Mouse (Mus musculus): ENCODE measurements around the gene Uimc1. TPM values are rescaled to one million over a fixed set of nuclear protein-coding genes. Genes with fewer than 3 reads are reported as not detected.

The Uimc1 gene
- polyA plus RNA-seq, 1 experiment from 2014 or later = 22.0 TPM

GRCm38 (mm10) chr13:55069719-55070118 is 30.4 kb downstream of the Uimc1 start:
- Histone ChIP-seq H3K9ac (ENCODE audit: low read length) (no peak overlapping the region), H3K4me3 (ENCODE audit: low read length) (no peak overlapping the region), H3K27ac (ENCODE audit: low read length) (no peak overlapping the region), H3K4me1 (ENCODE audit: control insufficient read depth, insufficient read depth, low read length) (no peaks in the 10 kb centered on the region), H3K4me2 (ENCODE audit: low read depth, low read length) (no peak overlapping the region), H3K9me3 (replicated peaks; ENCODE audit: control insufficient read depth, low read length) (no peaks in the 10 kb centered on the region), H3K36me3 (ENCODE audit: control insufficient read depth, insufficient read depth) (peaks cover 2% of the 10 kb centered on the region; the same call in 1 of the 2 replicates), H3K27me3 (ENCODE audit: control insufficient read depth, insufficient read depth, low read length) (no peaks in the 10 kb centered on the region)
- ATAC-seq (replicated peaks; ENCODE audit: extremely low read depth, insufficient read depth, low FRiP score) = no peak
- 64% methylated on average over 7 of the region's 7 CpGs for WGBS

- H3K4me1 ChIP-seq (ENCODE audit: control insufficient read depth, insufficient read depth, low read length) = no peaks in the 10 kb centered on the region
- H3K27me3 ChIP-seq (ENCODE audit: control insufficient read depth, insufficient read depth, low read length) = no peaks in the 10 kb centered on the region
- no peaks in the 10 kb centered on the region for H3K9me3 ChIP-seq (replicated peaks; ENCODE audit: control insufficient read depth, low read length)
- H3K27ac ChIP-seq (ENCODE audit: low read length) = no peak overlapping the region
- H3K4me2 ChIP-seq (ENCODE audit: low read depth, low read length) = no peak overlapping the region
- no peak overlapping the region for H3K4me3 ChIP-seq (ENCODE audit: low read length)
- ATAC-seq (replicated peaks; ENCODE audit: extremely low read depth, insufficient read depth, low FRiP score) = no peak
- no peak overlapping the region for H3K9ac ChIP-seq (ENCODE audit: low read length)
- WGBS = 67% methylated on average over 2 of the region's 2 CpGs
- peaks cover 2% of the 10 kb centered on the region; the same call in 1 of the 2 replicates for H3K36me3 ChIP-seq (ENCODE audit: control insufficient read depth, insufficient read depth)
Observed at GRCm38 (mm10) chr13:55063276-55063675, 36.8 kb downstream of the Uimc1 start.

- WGBS = 95% methylated on average over 2 of the region's 2 CpGs
- no peaks in the 10 kb centered on the region for H3K27me3 ChIP-seq (ENCODE audit: control insufficient read depth, insufficient read depth, low read length)
- H3K4me1 ChIP-seq (ENCODE audit: control insufficient read depth, insufficient read depth, low read length) = no peaks in the 10 kb centered on the region
- H3K27ac ChIP-seq (ENCODE audit: low read length) = no peak overlapping the region
- no peak for ATAC-seq (replicated peaks; ENCODE audit: extremely low read depth, insufficient read depth, low FRiP score)
- H3K9me3 ChIP-seq (replicated peaks; ENCODE audit: control insufficient read depth, low read length) = no peaks in the 10 kb centered on the region
- H3K9ac ChIP-seq (ENCODE audit: low read length) = no peak overlapping the region
- no peak overlapping the region for H3K4me2 ChIP-seq (ENCODE audit: low read depth, low read length)
- no peak overlapping the region for H3K4me3 ChIP-seq (ENCODE audit: low read length)
- H3K36me3 ChIP-seq (ENCODE audit: control insufficient read depth, insufficient read depth) = peaks cover 6% of the 10 kb centered on the region
Observed at GRCm38 (mm10) chr13:55058042-55058441, 42.1 kb downstream of the Uimc1 start.

- WGBS = 72% methylated on average over 3 of the region's 3 CpGs
- ATAC-seq (replicated peaks; ENCODE audit: extremely low read depth, insufficient read depth, low FRiP score) = no peak
- Histone ChIP-seq H3K27me3 (ENCODE audit: control insufficient read depth, insufficient read depth, low read length) (no peaks in the 10 kb centered on the region), H3K27ac (ENCODE audit: low read length) (no peak overlapping the region), H3K36me3 (ENCODE audit: control insufficient read depth, insufficient read depth) (peaks cover 5% of the 10 kb centered on the region; the same call in 1 of the 2 replicates), H3K4me3 (ENCODE audit: low read length) (no peak overlapping the region), H3K9me3 (replicated peaks; ENCODE audit: control insufficient read depth, low read length) (no peaks in the 10 kb centered on the region), H3K9ac (ENCODE audit: low read length) (no peak overlapping the region), H3K4me2 (ENCODE audit: low read depth, low read length) (no peak overlapping the region), H3K4me1 (ENCODE audit: control insufficient read depth, insufficient read depth, low read length) (no peaks in the 10 kb centered on the region)
Observed at GRCm38 (mm10) chr13:55047706-55048105, 52.4 kb downstream of the Uimc1 start.

GRCm38 (mm10) chr13:55040016-55040415 is 60.1 kb downstream of the Uimc1 start:
- Histone ChIP-seq H3K9me3 (replicated peaks; ENCODE audit: control insufficient read depth, low read length) (no peaks in the 10 kb centered on the region), H3K36me3 (ENCODE audit: control insufficient read depth, insufficient read depth) (0 out of 2 replicates have a peak, but pooled peaks cover 3% of the 10 kb centered on the region), H3K4me2 (ENCODE audit: low read depth, low read length) (no peak overlapping the region), H3K27me3 (ENCODE audit: control insufficient read depth, insufficient read depth, low read length) (no peaks in the 10 kb centered on the region), H3K4me1 (ENCODE audit: control insufficient read depth, insufficient read depth, low read length) (no peaks in the 10 kb centered on the region), H3K4me3 (ENCODE audit: low read length) (no peak overlapping the region), H3K9ac (ENCODE audit: low read length) (no peak overlapping the region), H3K27ac (ENCODE audit: low read length) (no peak overlapping the region)
- ATAC-seq (replicated peaks; ENCODE audit: extremely low read depth, insufficient read depth, low FRiP score) = no peak
- WGBS = 86% methylated on average over 2 of the region's 2 CpGs

GRCm38 (mm10) chr13:55024215-55024614 is 75.9 kb downstream of the Uimc1 start:
- no peak overlapping the region for H3K27ac ChIP-seq (ENCODE audit: low read length)
- H3K27me3 ChIP-seq (ENCODE audit: control insufficient read depth, insufficient read depth, low read length) = no peaks in the 10 kb centered on the region
- H3K9me3 ChIP-seq (replicated peaks; ENCODE audit: control insufficient read depth, low read length) = no peaks in the 10 kb centered on the region
- 69% methylated on average over 2 of the region's 2 CpGs for WGBS
- H3K9ac ChIP-seq (ENCODE audit: low read length) = no peak overlapping the region
- no peak for ATAC-seq (replicated peaks; ENCODE audit: extremely low read depth, insufficient read depth, low FRiP score)
- no peak overlapping the region for H3K4me2 ChIP-seq (ENCODE audit: low read depth, low read length)
- H3K4me3 ChIP-seq (ENCODE audit: low read length) = no peak overlapping the region
- H3K4me1 ChIP-seq (ENCODE audit: control insufficient read depth, insufficient read depth, low read length) = peaks cover 5% of the 10 kb centered on the region; the same call in 1 of the 2 replicates
- H3K36me3 ChIP-seq (ENCODE audit: control insufficient read depth, insufficient read depth) = peaks cover 8% of the 10 kb centered on the region

- ATAC-seq (replicated peaks; ENCODE audit: extremely low read depth, insufficient read depth, low FRiP score) = no peak
- H3K36me3 ChIP-seq (ENCODE audit: control insufficient read depth, insufficient read depth) = peaks cover 2% of the 10 kb centered on the region
- H3K9ac ChIP-seq (ENCODE audit: low read length) = no peak overlapping the region
- no peak overlapping the region for H3K4me3 ChIP-seq (ENCODE audit: low read length)
- WGBS = 56% methylated on average over 9 of the region's 9 CpGs
- no peaks in the 10 kb centered on the region for H3K9me3 ChIP-seq (replicated peaks; ENCODE audit: control insufficient read depth, low read length)
- peaks cover 5% of the 10 kb centered on the region; the same call in 1 of the 2 replicates for H3K4me1 ChIP-seq (ENCODE audit: control insufficient read depth, insufficient read depth, low read length)
- no peak overlapping the region for H3K27ac ChIP-seq (ENCODE audit: low read length)
- H3K4me2 ChIP-seq (ENCODE audit: low read depth, low read length) = no peak overlapping the region; the same call in 1 of the 2 replicates
- H3K27me3 ChIP-seq (ENCODE audit: control insufficient read depth, insufficient read depth, low read length) = no peaks in the 10 kb centered on the region
Observed at GRCm38 (mm10) chr13:55022715-55023114, 77.4 kb downstream of the Uimc1 start.

GRCm38 (mm10) chr13:55022256-55022655 is 77.8 kb downstream of the Uimc1 start:
- ATAC-seq (replicated peaks; ENCODE audit: extremely low read depth, insufficient read depth, low FRiP score) = no peak

GRCm38 (mm10) chr13:55021194-55021779 is 78.8 kb downstream of the Uimc1 start, which contains the start of gene Hk3:
Hk3 (minus strand) TSS chr13:55021385.
- 81% methylated on average over 13 of the region's 13 CpGs for WGBS
- Histone ChIP-seq H3K9me3 (replicated peaks; ENCODE audit: control insufficient read depth, low read length) (no peaks in the 10 kb centered on the region), H3K9ac (ENCODE audit: low read length) (no peak within 1 kb of the TSS)

More at GRCm38 (mm10) chr13:55022256-55022655, 77.8 kb downstream of the Uimc1 start:
- Histone ChIP-seq H3K36me3 (ENCODE audit: control insufficient read depth, insufficient read depth) (no peaks in the 10 kb centered on the region), H3K4me2 (ENCODE audit: low read depth, low read length) (no peak overlapping the region; the same call in 1 of the 2 replicates), H3K27ac (ENCODE audit: low read length) (no peak overlapping the region), H3K9ac (ENCODE audit: low read length) (no peak overlapping the region), H3K4me3 (ENCODE audit: low read length) (no peak overlapping the region), H3K4me1 (ENCODE audit: control insufficient read depth, insufficient read depth, low read length) (peaks cover 5% of the 10 kb centered on the region; the same call in 1 of the 2 replicates), H3K9me3 (replicated peaks; ENCODE audit: control insufficient read depth, low read length) (no peaks in the 10 kb centered on the region), H3K27me3 (ENCODE audit: control insufficient read depth, insufficient read depth, low read length) (no peaks in the 10 kb centered on the region)
- WGBS = 76% methylated on average over 4 of the region's 4 CpGs

More at GRCm38 (mm10) chr13:55021194-55021779, 78.8 kb downstream of the Uimc1 start, which contains the start of gene Hk3:
- no peak within 1 kb of the TSS for H3K4me2 ChIP-seq (ENCODE audit: low read depth, low read length)
- no peaks in the 10 kb centered on the region for H3K27me3 ChIP-seq (ENCODE audit: control insufficient read depth, insufficient read depth, low read length)
- H3K27ac ChIP-seq (ENCODE audit: low read length) = no peak within 1 kb of the TSS
- H3K4me1 ChIP-seq (ENCODE audit: control insufficient read depth, insufficient read depth, low read length) = peaks cover 5% of the 10 kb centered on the region; the same call in 1 of the 2 replicates
- H3K36me3 ChIP-seq (ENCODE audit: control insufficient read depth, insufficient read depth) = no peaks in the 10 kb centered on the region
- no peak for ATAC-seq (replicated peaks; ENCODE audit: extremely low read depth, insufficient read depth, low FRiP score)
- H3K4me3 ChIP-seq (ENCODE audit: low read length) = no peak within 1 kb of the TSS
